Mouse (Mus musculus) midbrain, postnatal 0 days (tissue): ENCODE measurements around the gene Olfr372. TPM values are rescaled to one million over a fixed set of nuclear protein-coding genes. Genes with fewer than 3 reads are reported as not detected.
A peak's percentile ranks its signal among the peaks of the same experiment; 100 is the strongest.
"Not testable (repeated sequence)": the region's sequence is repeated elsewhere in the genome, so short reads cannot be mapped to it uniquely, and the experiment has no call there.

Experiments
- ATAC-seq: fragments of 200-750 bp; cut with Nextera tagmentation; 2 replicates; pipeline ENCODE4 v1.8.0; 2017; ENCODE audit warnings: moderate number of reproducible peaks, mild to moderate bottlenecking, moderate TSS enrichment, moderate library complexity; ENCODE audit not compliant: low FRiP score
- DNase-seq: peaks from one replicate; pipeline ENCODE4 v3.0.0-alpha.2; 2015; ENCODE audit warnings: low spot score
- H3K27ac ChIP-seq: fragments of 300-500 bp; sonication (generic); 2 replicates; pipeline ENCODE4 v1.5.1; 2014; ENCODE audit warnings: low read depth, mild to moderate bottlenecking, low read length, mixed read lengths
- H3K27me3 ChIP-seq: fragments of 300-500 bp; sonication (generic); 2 replicates; pipeline ENCODE4 v1.6.1; 2014; ENCODE audit warnings: low read length, control low read depth, mixed read lengths; ENCODE audit not compliant: insufficient read depth
- H3K36me3 ChIP-seq: fragments of 300-500 bp; sonication (generic); 2 replicates; pipeline ENCODE4 v1.6.1; 2014; ENCODE audit warnings: low read length, control low read depth, mixed read lengths; ENCODE audit not compliant: insufficient read depth
- H3K4me1 ChIP-seq: fragments of 300-500 bp; sonication (generic); 2 replicates; pipeline ENCODE4 v1.6.1; 2014; ENCODE audit warnings: mild to moderate bottlenecking, control low read depth, antibody characterized with exemption, low read length, mixed read lengths; ENCODE audit not compliant: insufficient read depth
- H3K4me2 ChIP-seq: fragments of 300-500 bp; sonication (generic); 2 replicates; pipeline ENCODE4 v1.6.1; 2014; ENCODE audit warnings: low read depth, mild to moderate bottlenecking, low read length, mixed read lengths; ENCODE audit not compliant: poor library complexity, severe bottlenecking
- H3K4me3 ChIP-seq: fragments of 300-500 bp; sonication (generic); 2 replicates; pipeline ENCODE4 v1.5.1; 2014; ENCODE audit warnings: low read depth, mild to moderate bottlenecking, low read length, moderate library complexity
- H3K9ac ChIP-seq: fragments of 300-500 bp; sonication (generic); replicated peaks from 2 replicates; pipeline ENCODE4 v1.6.1; 2014; ENCODE audit warnings: mild to moderate bottlenecking, low read length, moderate library complexity, mixed read lengths; ENCODE audit not compliant: poor library complexity, severe bottlenecking
- H3K9me3 ChIP-seq: fragments of 300-500 bp; sonication (generic); 2 replicates; pipeline ENCODE4 v1.6.1; 2016; ENCODE audit warnings: low read length, control low read depth
- CTCF ChIP-seq: IDR thresholded peaks from 2 replicates; pipeline ENCODE4 v1.5.1; 2016; ENCODE audit warnings: antibody characterized with exemption, mild to moderate bottlenecking
- WGBS: fragments of 180-500 bp; shearing (Covaris S2); extraction: QIAGEN DNeasy Blood & Tissue Kit; methylation state at CpG from one replicate; pipeline ENCODE4 v1.1.7; 2014; 5-methylcytosine and 5-hydroxymethylcytosine counted together
- polyA plus RNA-seq: library from polyadenylated mRNA; unstranded; fragments of >200 nt; fragmentation: Nextera tagmentation; extraction: Ambion mirVana; gene quantifications from 2 replicates; pipeline ENCODE4 v1.2.1, GENCODE M21; 2015
- total RNA-seq: library from RNA; depleted of rRNA; stranded (reverse); fragments of >200 nt; gene quantifications from 2 replicates; pipeline ENCODE4 v1.2.3, GENCODE M21; 2014

Gene Olfr372
- total and polyA plus RNA-seq, 2 experiments from 2014 or later, result not detected

DNA sequence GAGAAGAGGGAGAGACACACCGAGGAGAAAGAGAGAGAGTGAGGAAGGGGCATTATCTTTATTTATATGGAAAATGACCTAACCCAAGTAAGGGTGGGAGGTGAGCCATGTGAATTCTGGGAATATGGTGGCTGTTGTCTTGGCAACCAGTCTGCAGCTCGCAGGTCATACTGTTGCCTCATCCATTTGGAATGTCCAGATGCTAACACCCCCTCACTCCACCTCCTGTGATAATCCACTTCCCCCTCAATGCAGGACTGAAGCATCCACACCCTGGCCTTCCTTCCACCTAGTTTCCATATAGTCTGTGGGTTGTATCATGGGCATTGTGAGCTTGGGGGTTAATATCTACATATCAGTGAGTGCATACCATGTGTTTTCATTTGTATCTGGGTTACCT is 21.2 kb upstream of the Olfr372 start:
- no peak for ATAC-seq
- Histone ChIP-seq H3K36me3 (no peaks in the 10 kb centered on the region), H3K4me3 (no peak overlapping the region), H3K4me1 (no peaks in the 10 kb centered on the region), H3K27me3 (no peaks in the 10 kb centered on the region), H3K9me3 (no peaks in the 10 kb centered on the region), H3K4me2 (no peak overlapping the region), H3K27ac (no peak overlapping the region), H3K9ac (no peak overlapping the region)
- 70% methylated on average over 2 of the region's 2 CpGs for WGBS
- TF ChIP-seq CTCF, result no peak
- no peak for DNase-seq

GRCm38 (mm10) chr8:72024886-72025285 is 16.1 kb upstream of the Olfr372 start:
- H3K27ac ChIP-seq, DNase-seq, H3K4me2 ChIP-seq, H3K36me3 ChIP-seq, H3K4me3 ChIP-seq, ATAC-seq, H3K27me3 ChIP-seq, H3K9me3 ChIP-seq, H3K4me1 ChIP-seq, H3K9ac ChIP-seq: not testable (repeated sequence)
- 18% methylated on average over 3 of the region's 9 CpGs for WGBS

DNA sequence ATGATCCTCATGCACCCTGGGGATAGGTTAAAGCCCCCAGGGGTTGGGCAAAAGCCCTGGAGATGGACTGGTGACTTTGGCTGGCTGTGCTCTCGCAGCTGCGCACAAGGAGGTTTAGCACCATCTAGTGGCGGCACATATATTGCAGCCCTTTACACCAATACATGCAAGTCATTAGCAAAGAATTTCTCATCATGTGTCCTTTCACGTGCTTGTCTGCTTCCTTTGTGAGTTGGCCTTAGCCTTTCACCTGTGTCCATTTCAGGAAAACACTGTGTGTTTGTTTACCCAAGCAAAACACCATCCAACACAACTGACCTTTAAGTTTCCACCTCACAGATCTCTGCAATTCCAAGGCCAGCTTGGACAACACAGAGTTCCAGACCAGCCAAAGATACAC is 8.1 kb upstream of the Olfr372 start:
- H3K9ac ChIP-seq, H3K36me3 ChIP-seq, H3K27me3 ChIP-seq, H3K27ac ChIP-seq, DNase-seq, H3K9me3 ChIP-seq, H3K4me1 ChIP-seq, H3K4me3 ChIP-seq, H3K4me2 ChIP-seq: not testable (repeated sequence)
- peak; percentile 45 for TF ChIP-seq CTCF
- 44% methylated on average over 4 of the region's 4 CpGs for WGBS
- ATAC-seq, result peak; percentile 31; the same call in 1 of the 2 replicates

- 76% methylated on average over 1 of the region's 1 CpGs for WGBS
- Histone ChIP-seq H3K4me2 (no peak overlapping the region), H3K36me3 (no peaks in the 10 kb centered on the region), H3K4me1 (no peaks in the 10 kb centered on the region), H3K27me3 (no peaks in the 10 kb centered on the region), H3K9ac (no peak overlapping the region), H3K27ac (no peak overlapping the region), H3K9me3 (no peaks in the 10 kb centered on the region), H3K4me3 (no peak overlapping the region)
- TF ChIP-seq CTCF, result no peak
- no peak for DNase-seq
- ATAC-seq, result no peak
Measured at GRCm38 (mm10) chr8:72042493-72042892, 1.5 kb downstream of the Olfr372 start.

DNA sequence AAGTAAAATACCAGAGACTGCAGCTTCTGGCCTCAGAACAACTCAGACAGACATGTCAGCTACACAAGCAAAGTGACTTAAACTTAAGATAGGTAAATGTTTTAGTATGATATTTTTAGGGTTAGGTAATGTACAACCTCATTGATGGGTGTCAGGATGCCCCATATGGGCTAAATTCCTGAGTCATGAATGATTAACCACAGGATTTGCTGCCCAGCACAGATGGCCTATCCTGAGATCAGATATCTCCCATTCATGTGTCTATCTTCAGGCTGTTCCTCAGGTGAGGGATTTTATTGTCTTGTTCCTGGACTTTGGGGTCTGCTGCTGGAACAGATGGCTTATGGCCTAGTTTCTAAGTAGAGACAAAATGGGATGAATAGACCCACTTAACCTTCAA is 13.6 kb downstream of the Olfr372 start:
- not testable (repeated sequence) for H3K4me3 ChIP-seq, H3K4me1 ChIP-seq, DNase-seq, H3K27ac ChIP-seq, H3K36me3 ChIP-seq, H3K4me2 ChIP-seq, ATAC-seq, H3K9ac ChIP-seq, H3K27me3 ChIP-seq, H3K9me3 ChIP-seq

DNA sequence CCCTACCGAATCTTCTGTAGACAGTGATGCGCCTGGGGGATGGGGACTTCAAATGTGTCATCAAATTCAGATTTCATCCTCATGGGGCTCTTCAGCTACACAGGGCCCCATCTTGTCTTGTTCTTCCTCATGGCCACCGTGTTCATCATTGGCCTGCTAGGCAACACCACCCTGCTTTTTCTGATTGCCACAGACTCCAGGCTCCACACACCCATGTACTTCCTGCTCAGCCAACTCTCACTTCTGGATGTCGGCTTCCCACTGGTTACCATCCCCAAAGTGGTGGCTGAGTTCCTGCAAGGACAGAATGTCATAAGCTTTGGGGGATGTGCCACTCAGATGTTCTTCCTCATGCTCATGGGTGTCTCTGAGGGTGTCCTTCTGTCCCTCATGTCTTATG is 16.6 kb downstream of the Olfr372 start:
- 86% methylated on average over 3 of the region's 4 CpGs for WGBS
- not testable (repeated sequence) for DNase-seq, H3K27me3 ChIP-seq, H3K27ac ChIP-seq, H3K4me2 ChIP-seq, H3K4me1 ChIP-seq, H3K9ac ChIP-seq, H3K9me3 ChIP-seq, H3K4me3 ChIP-seq, H3K36me3 ChIP-seq, ATAC-seq

GRCm38 (mm10) chr8:72066819-72067399 is 25.9 kb downstream of the Olfr372 start:
- H3K9ac ChIP-seq, H3K4me3 ChIP-seq, H3K9me3 ChIP-seq, DNase-seq, H3K27me3 ChIP-seq, H3K36me3 ChIP-seq, ATAC-seq, H3K4me1 ChIP-seq, H3K27ac ChIP-seq, H3K4me2 ChIP-seq: not testable (repeated sequence)
- 83% methylated on average over 1 of the region's 1 CpGs for WGBS

GRCm38 (mm10) chr8:72082877-72083276 is 41.9 kb downstream of the Olfr372 start, which contains the start of gene Olfr373:
Gene Olfr373, plus strand, starts transcription at chr8:72083177.
- not testable (repeated sequence) for H3K4me2 ChIP-seq, H3K9me3 ChIP-seq, DNase-seq, H3K4me1 ChIP-seq, ATAC-seq, H3K4me3 ChIP-seq, H3K36me3 ChIP-seq, H3K27ac ChIP-seq, H3K9ac ChIP-seq, H3K27me3 ChIP-seq
